Mouse (Mus musculus): Measurements from ENCODE around the gene Rab29. TPM values are rescaled to one million over a fixed set of nuclear protein-coding genes. Genes with fewer than 3 reads are reported as not detected.

Rab29 gene
- polyA plus RNA-seq, 1 experiment from 2014 or later, result 22.4 TPM

GRCm38 (mm10) chr1:131843758-131844157, 23.3 kb upstream of the Rab29 start:
- no peak overlapping the region for H3K4me2 ChIP-seq (ENCODE audit: low read depth, low read length)
- H3K4me3 ChIP-seq (ENCODE audit: low read length), result no peak overlapping the region
- no peaks in the 10 kb centered on the region for H3K4me1 ChIP-seq (ENCODE audit: control insufficient read depth, insufficient read depth, low read length)
- H3K27me3 ChIP-seq (replicated peaks; ENCODE audit: control insufficient read depth, insufficient read depth, low read length), result no peaks in the 10 kb centered on the region
- peaks cover 9% of the 10 kb centered on the region; the same call in 1 of the 2 replicates for H3K36me3 ChIP-seq (ENCODE audit: control insufficient read depth, insufficient read depth, low read length)
- no peak for ATAC-seq
- H3K9ac ChIP-seq (ENCODE audit: low read depth, low read length), result no peak overlapping the region
- no peaks in the 10 kb centered on the region for H3K9me3 ChIP-seq (ENCODE audit: control insufficient read depth, low read length)
- 94% methylated on average over 10 of the region's 10 CpGs for WGBS
- H3K27ac ChIP-seq (ENCODE audit: low read length), result no peak overlapping the region

- Histone ChIP-seq H3K9me3 (ENCODE audit: control insufficient read depth, low read length) (no peaks in the 10 kb centered on the region), H3K36me3 (ENCODE audit: control insufficient read depth, insufficient read depth, low read length) (peaks cover 9% of the 10 kb centered on the region; the same call in 1 of the 2 replicates), H3K4me3 (ENCODE audit: low read length) (no peak overlapping the region), H3K27ac (ENCODE audit: low read length) (no peak overlapping the region), H3K9ac (ENCODE audit: low read depth, low read length) (no peak overlapping the region), H3K4me1 (ENCODE audit: control insufficient read depth, insufficient read depth, low read length) (no peaks in the 10 kb centered on the region), H3K27me3 (replicated peaks; ENCODE audit: control insufficient read depth, insufficient read depth, low read length) (no peaks in the 10 kb centered on the region), H3K4me2 (ENCODE audit: low read depth, low read length) (no peak overlapping the region)
- WGBS, result 71% methylated on average over 8 of the region's 8 CpGs
- ATAC-seq, result no peak
Measured at GRCm38 (mm10) chr1:131844883-131845282, 22.1 kb upstream of the Rab29 start.

GRCm38 (mm10) chr1:131846255-131846654, 20.8 kb upstream of the Rab29 start:
- 79% methylated on average over 5 of the region's 5 CpGs for WGBS
- H3K27ac ChIP-seq (ENCODE audit: low read length), result no peak overlapping the region
- no peak overlapping the region for H3K4me3 ChIP-seq (ENCODE audit: low read length)
- H3K36me3 ChIP-seq (ENCODE audit: control insufficient read depth, insufficient read depth, low read length), result peaks cover 9% of the 10 kb centered on the region; the same call in 1 of the 2 replicates
- no peak overlapping the region for H3K4me2 ChIP-seq (ENCODE audit: low read depth, low read length)
- H3K27me3 ChIP-seq (replicated peaks; ENCODE audit: control insufficient read depth, insufficient read depth, low read length), result no peaks in the 10 kb centered on the region
- H3K9me3 ChIP-seq (ENCODE audit: control insufficient read depth, low read length), result no peaks in the 10 kb centered on the region
- ATAC-seq, result no peak
- no peak overlapping the region for H3K9ac ChIP-seq (ENCODE audit: low read depth, low read length)
- no peaks in the 10 kb centered on the region for H3K4me1 ChIP-seq (ENCODE audit: control insufficient read depth, insufficient read depth, low read length)

GRCm38 (mm10) chr1:131861811-131862210, 5.2 kb upstream of the Rab29 start:
- no peaks in the 10 kb centered on the region for H3K9me3 ChIP-seq (ENCODE audit: control insufficient read depth, low read length)
- H3K27me3 ChIP-seq (replicated peaks; ENCODE audit: control insufficient read depth, insufficient read depth, low read length), result no peaks in the 10 kb centered on the region
- no peak overlapping the region for H3K4me2 ChIP-seq (ENCODE audit: low read depth, low read length)
- no peak overlapping the region for H3K9ac ChIP-seq (ENCODE audit: low read depth, low read length)
- no peak for ATAC-seq
- no peak overlapping the region for H3K27ac ChIP-seq (ENCODE audit: low read length)
- H3K4me3 ChIP-seq (ENCODE audit: low read length), result no peak overlapping the region
- H3K36me3 ChIP-seq (ENCODE audit: control insufficient read depth, insufficient read depth, low read length), result no peaks in the 10 kb centered on the region
- WGBS, result 76% methylated on average over 4 of the region's 4 CpGs
- H3K4me1 ChIP-seq (ENCODE audit: control insufficient read depth, insufficient read depth, low read length), result no peaks in the 10 kb centered on the region

GRCm38 (mm10) chr1:131865596-131865995, 1.4 kb upstream of the Rab29 start:
- H3K4me1 ChIP-seq (ENCODE audit: control insufficient read depth, insufficient read depth, low read length), result no peaks in the 10 kb centered on the region
- H3K4me2 ChIP-seq (ENCODE audit: low read depth, low read length), result no peak overlapping the region
- ATAC-seq, result no peak
- H3K9ac ChIP-seq (ENCODE audit: low read depth, low read length), result no peak overlapping the region
- no peak overlapping the region for H3K27ac ChIP-seq (ENCODE audit: low read length)
- no peaks in the 10 kb centered on the region for H3K9me3 ChIP-seq (ENCODE audit: control insufficient read depth, low read length)
- H3K36me3 ChIP-seq (ENCODE audit: control insufficient read depth, insufficient read depth, low read length), result no peaks in the 10 kb centered on the region
- H3K4me3 ChIP-seq (ENCODE audit: low read length), result no peak overlapping the region
- H3K27me3 ChIP-seq (replicated peaks; ENCODE audit: control insufficient read depth, insufficient read depth, low read length), result no peaks in the 10 kb centered on the region
- WGBS, result 77% methylated on average over 5 of the region's 5 CpGs

- Histone ChIP-seq H3K9me3 (ENCODE audit: control insufficient read depth, low read length) (no peaks in the 10 kb centered on the region), H3K4me3 (ENCODE audit: low read length) (no peak overlapping the region), H3K9ac (ENCODE audit: low read depth, low read length) (no peak overlapping the region), H3K4me1 (ENCODE audit: control insufficient read depth, insufficient read depth, low read length) (no peaks in the 10 kb centered on the region), H3K4me2 (ENCODE audit: low read depth, low read length) (no peak overlapping the region), H3K36me3 (ENCODE audit: control insufficient read depth, insufficient read depth, low read length) (no peaks in the 10 kb centered on the region), H3K27me3 (replicated peaks; ENCODE audit: control insufficient read depth, insufficient read depth, low read length) (no peaks in the 10 kb centered on the region), H3K27ac (ENCODE audit: low read length) (no peak overlapping the region)
- peak; percentile 11; the same call in 1 of the 2 replicates for ATAC-seq
- WGBS, result 75% methylated on average over 6 of the region's 6 CpGs
Measured at GRCm38 (mm10) chr1:131866304-131866999, 572 bp upstream of the Rab29 start.

- no peaks in the 10 kb centered on the region for H3K27me3 ChIP-seq (replicated peaks; ENCODE audit: control insufficient read depth, insufficient read depth, low read length)
- H3K9ac ChIP-seq (ENCODE audit: low read depth, low read length), result peak overlapping the region; percentile 77
- no peak overlapping the region for H3K27ac ChIP-seq (ENCODE audit: low read length)
- 18% methylated on average over 10 of the region's 10 CpGs for WGBS
- no peaks in the 10 kb centered on the region for H3K36me3 ChIP-seq (ENCODE audit: control insufficient read depth, insufficient read depth, low read length)
- H3K9me3 ChIP-seq (ENCODE audit: control insufficient read depth, low read length), result no peaks in the 10 kb centered on the region
- peak; percentile 24 for ATAC-seq
- H3K4me3 ChIP-seq (ENCODE audit: low read length), result peak overlapping the region; percentile 77
- peak overlapping the region; percentile 75 for H3K4me2 ChIP-seq (ENCODE audit: low read depth, low read length)
- H3K4me1 ChIP-seq (ENCODE audit: control insufficient read depth, insufficient read depth, low read length), result no peaks in the 10 kb centered on the region
Measured at GRCm38 (mm10) chr1:131867946-131868290, 894 bp downstream of the Rab29 start.

GRCm38 (mm10) chr1:131869561-131869960, 2.5 kb downstream of the Rab29 start:
- Histone ChIP-seq H3K9me3 (ENCODE audit: control insufficient read depth, low read length) (no peaks in the 10 kb centered on the region), H3K9ac (ENCODE audit: low read depth, low read length) (no peak overlapping the region), H3K36me3 (ENCODE audit: control insufficient read depth, insufficient read depth, low read length) (no peaks in the 10 kb centered on the region), H3K4me3 (ENCODE audit: low read length) (no peak overlapping the region), H3K27ac (ENCODE audit: low read length) (no peak overlapping the region), H3K4me2 (ENCODE audit: low read depth, low read length) (no peak overlapping the region), H3K27me3 (replicated peaks; ENCODE audit: control insufficient read depth, insufficient read depth, low read length) (no peaks in the 10 kb centered on the region), H3K4me1 (ENCODE audit: control insufficient read depth, insufficient read depth, low read length) (no peaks in the 10 kb centered on the region)
- ATAC-seq, result no peak
- 80% methylated on average over 2 of the region's 2 CpGs for WGBS

GRCm38 (mm10) chr1:131872856-131873255, 5.8 kb downstream of the Rab29 start:
- Histone ChIP-seq H3K9me3 (ENCODE audit: control insufficient read depth, low read length) (no peaks in the 10 kb centered on the region), H3K36me3 (ENCODE audit: control insufficient read depth, insufficient read depth, low read length) (no peaks in the 10 kb centered on the region), H3K27me3 (replicated peaks; ENCODE audit: control insufficient read depth, insufficient read depth, low read length) (no peaks in the 10 kb centered on the region), H3K4me2 (ENCODE audit: low read depth, low read length) (no peak overlapping the region), H3K4me1 (ENCODE audit: control insufficient read depth, insufficient read depth, low read length) (no peaks in the 10 kb centered on the region), H3K4me3 (ENCODE audit: low read length) (no peak overlapping the region), H3K9ac (ENCODE audit: low read depth, low read length) (no peak overlapping the region), H3K27ac (ENCODE audit: low read length) (no peak overlapping the region)
- 59% methylated on average over 1 of the region's 1 CpGs for WGBS
- no peak for ATAC-seq

- H3K9ac ChIP-seq (ENCODE audit: low read depth, low read length), result no peak overlapping the region
- H3K27me3 ChIP-seq (replicated peaks; ENCODE audit: control insufficient read depth, insufficient read depth, low read length), result no peaks in the 10 kb centered on the region
- H3K4me2 ChIP-seq (ENCODE audit: low read depth, low read length), result no peak overlapping the region
- no peaks in the 10 kb centered on the region for H3K9me3 ChIP-seq (ENCODE audit: control insufficient read depth, low read length)
- H3K27ac ChIP-seq (ENCODE audit: low read length), result no peak overlapping the region
- no peaks in the 10 kb centered on the region for H3K4me1 ChIP-seq (ENCODE audit: control insufficient read depth, insufficient read depth, low read length)
- no peaks in the 10 kb centered on the region for H3K36me3 ChIP-seq (ENCODE audit: control insufficient read depth, insufficient read depth, low read length)
- WGBS, result 74% methylated on average over 2 of the region's 2 CpGs
- no peak for ATAC-seq
- no peak overlapping the region for H3K4me3 ChIP-seq (ENCODE audit: low read length)
Measured at GRCm38 (mm10) chr1:131879816-131880215, 12.8 kb downstream of the Rab29 start.

Measured in intestine, embryonic 16.5 days (tissue).